Comparison of ENCODE assay signal across 8 mouse cellular contexts in genomic region chr11:3265291-3266078, GRCm38 (mm10). TPM values are rescaled to one million over a fixed set of nuclear protein-coding genes. Genes with fewer than 3 reads are reported as not detected.
A peak's percentile ranks its signal among the peaks of the same experiment; 100 is the strongest.
DNase-seq lines count a peak whose midpoint lies in the region; ATAC-seq and TF ChIP-seq lines count a peak whose summit lies in the region.

No protein-coding gene starts in this region.

- ATAC-seq in erythroblast, adult 5-6 weeks (replicated peaks; ENCODE audit: low FRiP score, poor library complexity, severe bottlenecking), result peak; percentile 53
- peak; percentile 9 for ATAC-seq in intestine, embryonic 16.5 days
- peak; percentile 7; the same call in 1 of the 2 replicates for ATAC-seq in midbrain, embryonic 15.5 days (replicated peaks)

- no peak for TF ChIP-seq RAD21 in MEL (IDR thresholded peaks at IDR 0.05; ENCODE audit: low read depth, low read length)

- H3K36me3 ChIP-seq in kidney, adult 2 months (ENCODE audit: control insufficient read depth, insufficient read depth, low read length), result peaks cover 4% of the 10 kb centered on the region
- peaks cover 23 to 33% of the 10 kb centered on the region in 2 experiments for H3K36me3 ChIP-seq in MEL (ENCODE audit: control insufficient read depth in 1 of 2, insufficient read depth in 2 of 2, low read length in 2 of 2)
- H3K36me3 ChIP-seq in intestine, embryonic 16.5 days (ENCODE audit: control insufficient read depth, insufficient read depth, low read length), result peaks cover 4% of the 10 kb centered on the region
- H3K36me3 ChIP-seq in midbrain, embryonic 15.5 days (replicated peaks), result peaks cover 22% of the 10 kb centered on the region

- H3K9ac ChIP-seq in MEL (ENCODE audit: control insufficient read depth, low read depth, low read length, poor library complexity, severe bottlenecking), result peak overlapping the region; percentile 92
- peak overlapping the region; percentile 99 for H3K9ac ChIP-seq in intestine, embryonic 16.5 days (ENCODE audit: low read depth, low read length)
- H3K9ac ChIP-seq in midbrain, embryonic 15.5 days, result peak overlapping the region; percentile 99

- H3K27ac ChIP-seq in kidney, adult 2 months (ENCODE audit: insufficient read depth, low read depth, low read length), result peak overlapping the region; percentile 34
- H3K27ac ChIP-seq in MEL (ENCODE audit: control insufficient read depth, low read depth, low read length), result peak overlapping the region; percentile 60
- H3K27ac ChIP-seq in intestine, embryonic 16.5 days (ENCODE audit: low read length), result peak overlapping the region; percentile 93
- peak overlapping the region; percentile 96 for H3K27ac ChIP-seq in midbrain, embryonic 15.5 days

- no peak for TF ChIP-seq POLR2A in kidney, adult 2 months (IDR thresholded peaks at IDR 0.05; ENCODE audit: low read depth, low read length)
- no peak for TF ChIP-seq POLR2A in MEL (IDR thresholded peaks at IDR 0.05; ENCODE audit: control insufficient read depth in 1 of 2, insufficient read depth in 1 of 2, low read depth in 1 of 2, low read length in 2 of 2, poor library complexity in 1 of 2)

- H3K4me3 ChIP-seq in kidney, adult 2 months (ENCODE audit: insufficient read depth, low read depth, low read length), result peak overlapping the region; percentile 84
- H3K4me3 ChIP-seq in MEL (ENCODE audit: control insufficient read depth in 1 of 2, insufficient read depth in 1 of 2, low read depth in 2 of 2, low read length in 2 of 2), result peak overlapping the region; percentile 82 to 88
- H3K4me3 ChIP-seq in intestine, embryonic 16.5 days (ENCODE audit: low read length), result peak overlapping the region; percentile 98
- H3K4me3 ChIP-seq in midbrain, embryonic 15.5 days, result peak overlapping the region; percentile 92

- H3K79me2 ChIP-seq in MEL (ENCODE audit: control insufficient read depth, insufficient read depth, low read length, poor library complexity), result peaks cover 34% of the 10 kb centered on the region

- H3K9me3 ChIP-seq in MEL (replicated peaks; ENCODE audit: insufficient read depth, low read length), result no peaks in the 10 kb centered on the region
- H3K9me3 ChIP-seq in intestine, embryonic 16.5 days (ENCODE audit: control insufficient read depth, low read length), result no peaks in the 10 kb centered on the region
- H3K9me3 ChIP-seq in midbrain, embryonic 15.5 days, result no peaks in the 10 kb centered on the region

- H3K27me3 ChIP-seq in kidney, adult 2 months (replicated peaks; ENCODE audit: control insufficient read depth, insufficient read depth, low read length), result no peaks in the 10 kb centered on the region
- H3K27me3 ChIP-seq in MEL (ENCODE audit: control insufficient read depth in 1 of 2, insufficient read depth in 2 of 2, low read length in 2 of 2), result no peaks in the 10 kb centered on the region
- no peaks in the 10 kb centered on the region for H3K27me3 ChIP-seq in intestine, embryonic 16.5 days (replicated peaks; ENCODE audit: control insufficient read depth, insufficient read depth, low read length)
- no peaks in the 10 kb centered on the region for H3K27me3 ChIP-seq in midbrain, embryonic 15.5 days (replicated peaks)

- no peak for TF ChIP-seq EP300 in MEL (IDR thresholded peaks at IDR 0.05; ENCODE audit: low read depth in 1 of 2, low read length in 2 of 2)

- peaks cover 8% of the 10 kb centered on the region; the same call in 1 of the 2 replicates for H3K4me1 ChIP-seq in kidney, adult 2 months (ENCODE audit: control insufficient read depth, insufficient read depth, low read length)
- H3K4me1 ChIP-seq in MEL (ENCODE audit: control insufficient read depth in 1 of 2, insufficient read depth in 2 of 2, low read length in 2 of 2), result peaks cover 5 to 21% of the 10 kb centered on the region in 2 experiments; a peak in 3 of 4 replicates
- peaks cover 10% of the 10 kb centered on the region for H3K4me1 ChIP-seq in intestine, embryonic 16.5 days (ENCODE audit: control insufficient read depth, insufficient read depth, low read length)
- H3K4me1 ChIP-seq in midbrain, embryonic 15.5 days, result peaks cover 33% of the 10 kb centered on the region

- peak; percentile 24 for DNase-seq in kidney, adult 2 months
- no peak for DNase-seq in kidney, postnatal 10 days
- peak; percentile 82 for DNase-seq in MEL (ENCODE audit: low read depth, low spot score)
- DNase-seq in gastrocnemius, postnatal 4 days (ENCODE audit: low spot score in 2 of 2), result no peak
- DNase-seq in spleen, adult 18-20 months, result no peak

- 2% methylated on average over 26 of the region's 26 CpGs for WGBS in kidney, adult 2 months
- WGBS in intestine, embryonic 16.5 days, result under 1% methylated on average over 26 of the region's 26 CpGs
- under 1% methylated on average over 26 of the region's 26 CpGs for WGBS in midbrain, embryonic 15.5 days

- H3K4me2 ChIP-seq in intestine, embryonic 16.5 days (ENCODE audit: low read depth, low read length), result peak overlapping the region; percentile 79
- peak overlapping the region; percentile 64 for H3K4me2 ChIP-seq in midbrain, embryonic 15.5 days

- TF ChIP-seq CTCF in kidney, adult 2 months (conservative IDR thresholded peaks at IDR 0.05; ENCODE audit: insufficient read depth, insufficient read length, low read depth, low read length), result no peak
- TF ChIP-seq CTCF in MEL (IDR thresholded peaks at IDR 0.05 in 2 of 3, conservative IDR thresholded peaks at IDR 0.05 in 1 of 3; ENCODE audit: control insufficient read depth in 1 of 3, insufficient read depth in 1 of 3, low read depth in 2 of 3, low read length in 3 of 3, poor library complexity in 1 of 3, severe bottlenecking in 1 of 3), result no peak

TF ChIP-seq in MEL, 35 proteins besides CTCF, POLR2A, EP300 and RAD21:
- TF ChIP-seq ZC3H11A (IDR thresholded peaks at IDR 0.05; ENCODE audit: low read depth, low read length) (no peak), MYC (IDR thresholded peaks at IDR 0.05; ENCODE audit: low read depth, low read length) (peak; percentile 66; the same call in 1 of the 2 replicates), TBP (IDR thresholded peaks at IDR 0.05; ENCODE audit: low read depth, low read length) (peak; percentile 36; the same call in 1 of the 2 replicates), MXI1 (IDR thresholded peaks at IDR 0.05; ENCODE audit: low read depth, low read length) (peak; percentile 88), MAX (IDR thresholded peaks at IDR 0.05; ENCODE audit: low read length) (peak; percentile 53; the same call in 1 of the 2 replicates), MYB (IDR thresholded peaks at IDR 0.05; ENCODE audit: low read depth, low read length) (no peak), POLR2AphosphoS2 (IDR thresholded peaks at IDR 0.05; ENCODE audit: low read length) (no peak), MEF2A (IDR thresholded peaks at IDR 0.05; ENCODE audit: extremely low read depth, insufficient replicate concordance, low read depth, low read length, poor library complexity, severe bottlenecking) (no peak), GABPA (IDR thresholded peaks at IDR 0.05; ENCODE audit: low read depth, low read length) (no peak), HCFC1 (IDR thresholded peaks at IDR 0.05; ENCODE audit: low read depth, low read length) (no peak), UBTF (IDR thresholded peaks at IDR 0.05; ENCODE audit: borderline replicate concordance, insufficient read depth, low read depth, low read length) (no peak), SIN3A (IDR thresholded peaks at IDR 0.05; ENCODE audit: low read length) (peak; percentile 58), TCF12 (IDR thresholded peaks at IDR 0.05; ENCODE audit: low read depth, low read length) (no peak; the same call in 1 of the 2 replicates)

RNA-seq across cellular contexts. Expression of gene Drg1, which starts 0.7 kb away (rescaled TPM):
- 25.4 and 28.4 TPM in 2 replicates for polyA plus RNA-seq in kidney, adult 2 months (2012; rRNA removed)
- total RNA-seq in MEL (2012; rRNA removed), result 204 and 212 TPM in 2 replicates
- 1,000 to 10,000 TPM in 1 of 2 experiments, 100 to 1,000 TPM in 1; 161 to 1,664 TPM for polyA plus RNA-seq in MEL (2012; ENCODE audit: insufficient read depth in 1 of 2, insufficient read length in 2 of 2, low read depth in 1 of 2, low replicate concordance in 2 of 2, missing spikeins in 1 of 2)
- total RNA-seq in erythroblast, adult 5-6 weeks (2015; ENCODE audit: low replicate concordance), result 54.8 and 79.9 TPM in 2 replicates
- total RNA-seq in erythroblast, adult 5-6 weeks (2017; ENCODE audit: low replicate concordance), result 66.1 and 97.9 TPM in 2 replicates
- polyA plus RNA-seq in intestine, embryonic 16.5 days (2015; fragmentation: Nextera tagmentation; extraction: Ambion mirVana), result 179 and 194 TPM in 2 replicates
- 215 and 221 TPM in 2 replicates for polyA plus RNA-seq in midbrain, embryonic 15.5 days (2015; fragmentation: Nextera tagmentation; extraction: Ambion mirVana)
- 10 to 100 TPM; 63.9 to 64.1 TPM for total RNA-seq in gastrocnemius, postnatal 4 days (2021)

RNA-seq across cellular contexts. Expression of gene Patz1, which starts 23.2 kb away (rescaled TPM):
- 36.3 and 43.1 TPM in 2 replicates for polyA plus RNA-seq in kidney, adult 2 months (2012; rRNA removed)
- total RNA-seq in MEL (2012; rRNA removed), result 52.0 and 63.1 TPM in 2 replicates
- 10 to 100 TPM in 1 of 2 experiments, not detected in 1; 63.5 TPM for polyA plus RNA-seq in MEL (2012; ENCODE audit: insufficient read depth in 1 of 2, insufficient read length in 2 of 2, low read depth in 1 of 2, low replicate concordance in 2 of 2, missing spikeins in 1 of 2)
- total RNA-seq in erythroblast, adult 5-6 weeks (2015; ENCODE audit: low replicate concordance), result 18.0 and 18.6 TPM in 2 replicates
- total RNA-seq in erythroblast, adult 5-6 weeks (2017; ENCODE audit: low replicate concordance), result 13.5 and 22.2 TPM in 2 replicates
- polyA plus RNA-seq in intestine, embryonic 16.5 days (2015; fragmentation: Nextera tagmentation; extraction: Ambion mirVana), result 20.9 and 22.1 TPM in 2 replicates
- polyA plus RNA-seq in midbrain, embryonic 15.5 days (2015; fragmentation: Nextera tagmentation; extraction: Ambion mirVana), result 60.9 and 63.2 TPM in 2 replicates
- 10 to 100 TPM; 31.8 to 31.9 TPM for total RNA-seq in gastrocnemius, postnatal 4 days (2021)

Comparison
In these comparisons a context has a peak if more than half of its experiments do, and no peak if none do; other contexts are left out.
1. DNase-seq: peak in kidney, adult 2 months (single experiment) and MEL (single experiment); none in kidney, postnatal 10 days (single experiment), gastrocnemius, postnatal 4 days (0 of 2) and spleen, adult 18-20 months (0 of 2).
2. H3K27ac ChIP-seq: peak in every context shown above with its lines; median percentile 96 in midbrain, embryonic 15.5 days; 93 in intestine, embryonic 16.5 days; 60 in MEL; 34 in kidney, adult 2 months.
3. Peak in every context shown above with its lines, with median percentiles within 50 percentile points of each other: H3K4me3 ChIP-seq, H3K9ac ChIP-seq and ATAC-seq.